Mouse (Mus musculus): ENCODE data around the gene Gm49373.

GRCm38 (mm10) chr9:21026849-21027248, 46.0 kb downstream of the Gm49373 start:
- no peak for TF ChIP-seq HCFC1 (IDR thresholded peaks at IDR 0.05; ENCODE audit: borderline replicate concordance, insufficient read depth, low read length)
- TF ChIP-seq ZNF384 (IDR thresholded peaks at IDR 0.05; ENCODE audit: low read depth, low read length): no peak

All from ES-E14 (cell line).